Mouse (Mus musculus) cerebellum, adult 2 months (tissue): ENCODE measurements around the gene Plin3.

Experiments used
- CTCF ChIP-seq: fragments of 200-500 bp; IDR thresholded peaks from 2 replicates; pipeline ENCODE4 v1.5.1; 2011; ENCODE audit warnings: low read depth, mild to moderate bottlenecking, control low read depth, low read length, moderate library complexity, borderline replicate concordance; ENCODE audit not compliant: insufficient read depth
- POLR2A ChIP-seq: fragments of 200-500 bp; IDR thresholded peaks from 2 replicates; pipeline ENCODE4 v1.6.1; 2011; ENCODE audit warnings: low read length, control low read depth, borderline replicate concordance; ENCODE audit not compliant: insufficient read depth

- no peak for TF ChIP-seq POLR2A
- TF ChIP-seq CTCF, result no peak
Measured at GRCm38 (mm10) chr17:56279481-56280155, 13.1 kb downstream of the Plin3 start.
